Mouse (Mus musculus): Measurements from ENCODE around the gene Lrsam1. TPM values are rescaled to one million over a fixed set of nuclear protein-coding genes. Genes with fewer than 3 reads are reported as not detected.

Gene Lrsam1
- polyA plus RNA-seq, 1 experiment from 2014 or later: 6.8 TPM

DNA sequence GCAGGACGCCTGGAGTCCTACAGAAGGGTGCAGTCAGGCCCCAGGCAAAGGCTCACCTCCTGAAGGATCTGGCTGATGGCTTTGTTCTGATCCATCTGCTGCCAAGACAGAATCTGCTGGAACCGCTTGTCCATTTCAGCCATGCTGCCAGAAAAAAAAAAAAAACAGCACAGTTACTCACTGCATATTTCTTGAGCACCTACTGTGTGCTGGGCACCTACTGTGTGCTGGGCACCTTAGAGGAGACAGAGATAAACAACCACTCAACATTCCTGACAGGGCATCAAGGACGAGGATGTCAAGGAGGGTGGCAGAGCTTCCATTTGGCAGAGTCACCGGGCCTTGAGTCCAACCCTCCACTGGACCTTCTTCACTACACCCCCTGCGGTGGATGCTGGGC lies 22.7 kb downstream of the Lrsam1 start:
- no peaks in the 10 kb centered on the region for H3K4me1 ChIP-seq (ENCODE audit: control insufficient read depth, insufficient read depth, low read length)
- ATAC-seq: no peak
- no peak overlapping the region for H3K4me3 ChIP-seq (ENCODE audit: low read length)
- H3K9ac ChIP-seq (ENCODE audit: low read depth, low read length): no peak overlapping the region
- 90% methylated on average over 5 of the region's 5 CpGs for WGBS
- no peaks in the 10 kb centered on the region for H3K27me3 ChIP-seq (replicated peaks; ENCODE audit: control insufficient read depth, insufficient read depth, low read length)
- no peak overlapping the region for H3K4me2 ChIP-seq (ENCODE audit: low read depth, low read length)
- H3K9me3 ChIP-seq (ENCODE audit: control insufficient read depth, low read length): no peaks in the 10 kb centered on the region
- H3K36me3 ChIP-seq (ENCODE audit: control insufficient read depth, insufficient read depth, low read length): peaks cover 6% of the 10 kb centered on the region
- no peak overlapping the region for H3K27ac ChIP-seq (ENCODE audit: low read length)

DNA sequence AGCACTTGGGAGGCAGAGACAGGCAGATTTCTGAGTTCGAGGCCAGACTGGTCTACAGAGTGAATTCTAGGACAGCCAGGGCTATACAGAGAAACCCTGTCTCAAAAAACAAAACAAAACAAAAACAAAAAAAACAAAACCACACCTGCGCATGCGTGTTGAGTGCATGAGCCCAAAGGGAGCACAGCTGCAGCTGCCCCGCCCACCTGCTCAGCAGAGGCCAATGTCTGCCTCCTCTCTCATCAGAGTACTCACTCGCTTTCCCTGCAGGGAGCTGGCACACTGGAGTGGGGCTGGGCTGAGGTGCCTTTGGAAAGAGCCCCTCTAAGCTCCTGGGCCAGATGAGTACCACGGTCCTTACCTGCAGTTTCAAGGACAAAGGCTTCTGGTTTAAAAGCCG lies 29.7 kb downstream of the Lrsam1 start:
- Histone ChIP-seq H3K4me3 (ENCODE audit: low read length) (no peak overlapping the region), H3K4me1 (ENCODE audit: control insufficient read depth, insufficient read depth, low read length) (0 out of 2 replicates have a peak, but pooled peaks cover 2% of the 10 kb centered on the region), H3K4me2 (ENCODE audit: low read depth, low read length) (no peak overlapping the region), H3K36me3 (ENCODE audit: control insufficient read depth, insufficient read depth, low read length) (no peaks in the 10 kb centered on the region), H3K9ac (ENCODE audit: low read depth, low read length) (no peak overlapping the region), H3K9me3 (ENCODE audit: control insufficient read depth, low read length) (no peaks in the 10 kb centered on the region), H3K27ac (ENCODE audit: low read length) (no peak overlapping the region), H3K27me3 (replicated peaks; ENCODE audit: control insufficient read depth, insufficient read depth, low read length) (no peaks in the 10 kb centered on the region)
- 74% methylated on average over 7 of the region's 7 CpGs for WGBS
- ATAC-seq: no peak

DNA sequence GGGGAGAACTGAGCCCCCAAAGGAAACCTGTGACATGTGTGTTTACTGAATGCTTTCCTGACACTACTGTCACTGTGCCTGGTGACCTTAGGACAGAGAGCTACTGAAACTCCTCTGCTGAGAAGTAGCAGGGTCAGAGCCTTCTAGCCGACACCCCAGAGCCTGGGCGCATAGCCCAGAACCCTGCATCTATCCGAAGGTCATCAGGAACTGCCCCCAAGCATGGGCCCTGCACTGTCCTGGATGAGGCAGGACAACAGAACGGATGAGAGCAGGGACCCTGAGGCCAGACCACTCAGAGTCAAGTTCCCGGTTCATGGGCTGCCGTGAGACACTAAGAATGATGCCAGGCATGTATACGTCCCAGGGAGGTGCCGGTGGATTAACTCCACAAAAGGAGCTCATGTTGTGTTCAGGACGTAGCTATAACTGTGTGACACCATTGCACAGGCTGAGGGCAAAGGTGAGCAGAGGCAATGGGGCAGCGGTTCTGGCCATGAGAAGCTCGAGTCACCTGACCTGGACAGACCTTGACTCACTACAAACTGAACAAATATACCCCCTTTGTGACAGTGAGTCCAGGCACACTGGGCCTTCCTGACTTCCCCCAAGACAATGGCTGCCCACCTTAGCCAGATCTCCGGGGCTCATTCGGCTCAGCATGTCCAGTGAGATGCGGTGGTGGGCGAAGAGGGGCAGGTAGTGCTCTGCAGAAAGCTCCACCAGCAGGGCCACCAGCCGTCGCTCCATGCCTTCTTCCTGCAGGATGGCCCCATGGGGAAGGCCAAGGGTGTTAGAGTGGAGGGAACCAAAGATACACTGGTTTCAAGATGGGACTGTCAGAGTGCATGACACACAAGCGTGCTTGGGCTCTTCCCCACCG lies 32.2 kb downstream of the Lrsam1 start:
- no peak for ATAC-seq
- Histone ChIP-seq H3K4me3 (ENCODE audit: low read length) (no peak overlapping the region), H3K4me2 (ENCODE audit: low read depth, low read length) (no peak overlapping the region), H3K4me1 (ENCODE audit: control insufficient read depth, insufficient read depth, low read length) (0 out of 2 replicates have a peak, but pooled peaks cover 2% of the 10 kb centered on the region), H3K9me3 (ENCODE audit: control insufficient read depth, low read length) (no peaks in the 10 kb centered on the region), H3K27ac (ENCODE audit: low read length) (no peak overlapping the region), H3K36me3 (ENCODE audit: control insufficient read depth, insufficient read depth, low read length) (no peaks in the 10 kb centered on the region), H3K27me3 (replicated peaks; ENCODE audit: control insufficient read depth, insufficient read depth, low read length) (no peaks in the 10 kb centered on the region), H3K9ac (ENCODE audit: low read depth, low read length) (no peak overlapping the region)
- 89% methylated on average over 19 of the region's 19 CpGs for WGBS

DNA sequence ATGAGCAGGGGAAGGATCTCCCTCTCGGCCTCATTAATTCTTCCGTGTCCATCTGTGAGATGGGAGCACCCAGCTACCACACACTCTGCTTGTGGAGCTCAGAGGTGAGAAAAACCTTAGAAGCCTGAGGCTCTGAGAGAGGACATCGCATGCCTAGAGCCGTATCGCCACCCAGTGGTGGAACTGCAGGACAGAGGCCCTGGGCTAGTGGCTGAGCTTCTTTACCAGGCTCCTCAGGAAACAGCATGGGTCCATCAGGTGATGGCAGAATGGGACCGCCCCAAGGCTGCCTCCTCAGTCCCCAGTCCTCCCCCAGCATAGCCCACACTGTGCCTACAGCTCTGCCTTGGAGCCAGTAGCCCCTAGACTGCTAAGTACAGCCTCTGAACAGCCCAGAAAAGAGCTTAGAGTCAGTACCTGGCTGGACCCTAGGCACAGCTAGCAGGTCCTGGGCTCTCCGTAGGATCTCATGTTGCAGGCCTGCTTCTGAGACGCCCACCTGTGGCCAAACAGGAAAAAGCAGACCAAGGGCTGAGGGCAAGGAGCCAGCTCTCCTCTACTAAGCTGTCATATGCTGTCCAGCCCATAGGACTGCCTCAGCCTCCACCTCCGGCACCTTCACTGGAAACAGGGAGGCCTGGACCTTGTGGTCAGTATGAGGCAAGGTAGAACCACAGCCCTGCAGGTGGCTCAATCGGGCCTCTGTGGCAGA lies 33.0 kb downstream of the Lrsam1 start:
- no peak overlapping the region for H3K4me3 ChIP-seq (ENCODE audit: low read length)
- no peak overlapping the region for H3K4me2 ChIP-seq (ENCODE audit: low read depth, low read length)
- no peaks in the 10 kb centered on the region for H3K9me3 ChIP-seq (ENCODE audit: control insufficient read depth, low read length)
- WGBS: 30% methylated on average over 10 of the region's 10 CpGs
- H3K27ac ChIP-seq (ENCODE audit: low read length): no peak overlapping the region
- 0 out of 2 replicates have a peak, but pooled peaks cover 2% of the 10 kb centered on the region for H3K4me1 ChIP-seq (ENCODE audit: control insufficient read depth, insufficient read depth, low read length)
- no peak overlapping the region for H3K9ac ChIP-seq (ENCODE audit: low read depth, low read length)
- H3K36me3 ChIP-seq (ENCODE audit: control insufficient read depth, insufficient read depth, low read length): no peaks in the 10 kb centered on the region
- peak; percentile 62 for ATAC-seq
- no peaks in the 10 kb centered on the region for H3K27me3 ChIP-seq (replicated peaks; ENCODE audit: control insufficient read depth, insufficient read depth, low read length)

DNA sequence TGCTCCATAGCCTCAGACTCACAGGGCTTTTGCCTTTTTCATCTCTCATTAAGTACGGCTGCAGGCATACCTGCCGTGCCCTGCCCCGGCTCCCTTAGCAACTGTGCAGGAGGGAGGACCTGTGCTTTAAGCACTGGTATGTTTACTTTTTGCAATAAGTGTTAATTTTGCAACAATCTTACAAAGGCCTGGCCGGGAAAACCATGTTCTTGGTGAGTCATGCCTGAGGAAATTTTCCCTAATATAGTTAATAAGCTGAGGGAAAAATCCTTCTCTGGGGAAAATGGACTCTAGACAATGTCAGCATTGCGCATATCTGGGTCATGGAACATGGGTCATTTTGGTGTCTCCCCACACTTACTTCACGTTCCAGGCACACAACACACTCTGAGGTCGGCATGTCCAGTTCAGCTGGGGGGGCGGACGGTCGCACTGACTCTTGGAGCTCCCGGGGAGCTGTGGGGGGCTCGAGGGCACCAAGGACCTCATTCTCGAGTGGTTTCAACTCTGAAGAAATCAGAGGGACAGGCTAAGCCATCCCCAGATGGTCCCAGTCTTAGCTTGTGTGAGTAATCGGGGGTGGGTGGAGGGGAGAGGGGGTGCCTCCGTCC lies 33.7 kb downstream of the Lrsam1 start:
- H3K9ac ChIP-seq (ENCODE audit: low read depth, low read length): no peak overlapping the region
- no peaks in the 10 kb centered on the region for H3K27me3 ChIP-seq (replicated peaks; ENCODE audit: control insufficient read depth, insufficient read depth, low read length)
- no peak overlapping the region for H3K27ac ChIP-seq (ENCODE audit: low read length)
- ATAC-seq: no peak
- H3K4me3 ChIP-seq (ENCODE audit: low read length): no peak overlapping the region
- 65% methylated on average over 15 of the region's 15 CpGs for WGBS
- no peaks in the 10 kb centered on the region for H3K36me3 ChIP-seq (ENCODE audit: control insufficient read depth, insufficient read depth, low read length)
- H3K9me3 ChIP-seq (ENCODE audit: control insufficient read depth, low read length): no peaks in the 10 kb centered on the region
- 0 out of 2 replicates have a peak, but pooled peaks cover 2% of the 10 kb centered on the region for H3K4me1 ChIP-seq (ENCODE audit: control insufficient read depth, insufficient read depth, low read length)
- no peak overlapping the region for H3K4me2 ChIP-seq (ENCODE audit: low read depth, low read length)

DNA sequence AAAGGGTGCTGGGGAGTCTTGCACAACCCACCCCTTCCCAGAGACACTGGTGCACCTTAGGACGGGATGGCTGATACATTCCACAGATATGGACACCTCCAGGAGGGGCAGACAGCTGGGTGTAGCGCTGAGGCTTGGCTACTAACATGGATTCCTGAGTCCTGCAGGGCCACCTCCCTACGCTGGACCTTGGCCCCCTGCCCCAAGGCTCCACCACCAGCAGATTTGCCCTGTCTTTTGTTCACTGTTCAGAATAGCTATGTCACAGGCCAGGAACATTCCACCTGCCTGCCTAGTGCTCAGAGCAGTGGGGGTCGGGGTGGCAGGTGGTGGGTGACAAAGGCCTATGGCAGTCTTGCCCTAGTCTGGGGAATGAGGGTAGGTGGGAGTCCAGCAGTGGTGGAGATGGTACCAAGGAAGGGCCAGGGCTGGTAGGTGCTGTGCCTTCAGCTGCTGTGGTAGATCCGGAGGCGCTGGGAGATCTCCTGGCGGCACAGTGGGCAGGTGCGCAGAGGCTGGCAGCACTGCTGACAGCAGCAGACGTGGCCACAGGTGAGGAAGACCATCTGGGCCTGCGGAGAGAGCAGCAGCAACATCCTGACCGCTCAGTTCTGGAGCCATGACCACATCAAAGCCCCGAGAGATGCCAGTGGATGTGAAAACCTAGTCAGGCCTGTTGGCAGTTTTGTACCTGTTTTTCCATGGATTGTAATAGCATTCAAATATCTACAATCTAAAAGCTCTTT lies 34.9 kb downstream of the Lrsam1 start:
- no peaks in the 10 kb centered on the region for H3K36me3 ChIP-seq (ENCODE audit: control insufficient read depth, insufficient read depth, low read length)

DNA sequence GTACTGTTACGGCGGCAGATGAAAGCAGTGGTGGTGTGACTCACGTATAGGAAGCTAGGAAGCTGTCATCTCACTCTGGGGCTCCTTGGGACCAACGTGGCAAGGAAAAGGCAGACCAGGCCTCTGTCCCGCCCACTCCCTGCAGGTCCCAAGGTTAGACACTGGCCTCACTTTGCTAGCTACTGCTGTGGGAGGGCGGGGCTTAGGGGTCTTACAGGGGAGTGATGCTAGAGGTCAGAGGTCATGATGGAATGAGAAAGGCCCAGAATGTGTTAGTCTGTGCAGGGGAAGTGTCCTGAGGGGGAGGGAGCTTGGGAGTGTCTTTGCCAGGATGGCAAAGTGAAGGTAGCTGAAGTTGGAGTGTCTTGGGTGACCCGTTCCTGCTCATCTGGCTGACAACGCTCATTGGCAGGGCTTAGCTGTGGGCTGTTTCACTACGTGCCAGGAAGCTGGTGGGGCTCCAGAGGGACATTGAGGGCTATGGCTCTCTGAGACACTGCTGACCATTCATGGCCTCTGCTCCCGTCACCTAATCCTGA lies 37.0 kb downstream of the Lrsam1 start:
- 80% methylated on average over 10 of the region's 10 CpGs for WGBS
- no peaks in the 10 kb centered on the region for H3K9me3 ChIP-seq (ENCODE audit: control insufficient read depth, low read length)
- H3K9ac ChIP-seq (ENCODE audit: low read depth, low read length): no peak overlapping the region
- H3K4me1 ChIP-seq (ENCODE audit: control insufficient read depth, insufficient read depth, low read length): no peaks in the 10 kb centered on the region
- H3K4me2 ChIP-seq (ENCODE audit: low read depth, low read length): no peak overlapping the region
- no peak for ATAC-seq
- H3K4me3 ChIP-seq (ENCODE audit: low read length): no peak overlapping the region
- 0 out of 2 replicates have a peak, but pooled peaks cover 8% of the 10 kb centered on the region for H3K36me3 ChIP-seq (ENCODE audit: control insufficient read depth, insufficient read depth, low read length)
- no peak overlapping the region for H3K27ac ChIP-seq (ENCODE audit: low read length)
- no peaks in the 10 kb centered on the region for H3K27me3 ChIP-seq (replicated peaks; ENCODE audit: control insufficient read depth, insufficient read depth, low read length)

More for the DNA sequence above, 34.9 kb downstream of the Lrsam1 start:
- Histone ChIP-seq H3K4me3 (ENCODE audit: low read length) (no peak overlapping the region), H3K9ac (ENCODE audit: low read depth, low read length) (no peak overlapping the region), H3K4me1 (ENCODE audit: control insufficient read depth, insufficient read depth, low read length) (no peaks in the 10 kb centered on the region), H3K27me3 (replicated peaks; ENCODE audit: control insufficient read depth, insufficient read depth, low read length) (no peaks in the 10 kb centered on the region), H3K9me3 (ENCODE audit: control insufficient read depth, low read length) (no peaks in the 10 kb centered on the region), H3K4me2 (ENCODE audit: low read depth, low read length) (no peak overlapping the region), H3K27ac (ENCODE audit: low read length) (no peak overlapping the region)
- whole genome bisulfite sequencing: 89% methylated on average over 12 of the region's 12 CpGs
- ATAC-seq: no peak

DNA sequence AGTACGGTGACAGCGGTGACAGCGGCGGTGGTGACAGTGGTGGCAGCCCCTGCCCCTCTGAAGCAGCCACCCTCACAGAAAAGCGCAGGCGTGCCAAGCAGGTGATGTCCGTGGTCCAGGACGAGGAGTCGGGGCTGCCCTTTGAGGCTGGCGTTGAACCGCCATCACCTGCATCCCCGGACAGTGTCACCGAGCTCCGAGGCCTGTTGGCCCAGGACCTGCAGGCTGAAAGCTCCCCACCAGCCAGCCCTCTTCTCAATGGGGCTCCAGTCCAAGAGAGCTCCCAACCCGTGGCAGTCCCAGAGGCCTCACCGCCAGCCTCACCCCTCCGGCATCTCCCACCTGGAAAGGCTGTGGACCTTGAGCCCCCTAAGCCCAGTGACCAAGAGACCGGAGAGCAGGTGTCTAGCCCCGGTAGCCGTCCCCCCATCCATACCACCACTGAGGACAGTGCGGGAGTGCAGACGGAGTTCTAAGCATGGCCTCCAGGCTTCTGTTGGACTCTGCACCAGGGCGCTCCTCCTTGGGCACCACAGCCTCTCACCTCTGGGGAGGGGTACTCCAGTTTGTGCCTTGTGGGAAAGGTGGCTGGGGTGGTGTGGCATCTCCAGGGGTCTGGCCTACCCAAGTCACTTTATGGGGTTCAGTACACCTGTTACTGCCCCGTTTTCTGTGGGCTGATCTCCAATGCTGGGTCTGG lies 37.7 kb downstream of the Lrsam1 start:
- Histone ChIP-seq H3K9me3 (ENCODE audit: control insufficient read depth, low read length) (no peaks in the 10 kb centered on the region), H3K4me1 (ENCODE audit: control insufficient read depth, insufficient read depth, low read length) (no peaks in the 10 kb centered on the region), H3K36me3 (ENCODE audit: control insufficient read depth, insufficient read depth, low read length) (0 out of 2 replicates have a peak, but pooled peaks cover 8% of the 10 kb centered on the region), H3K27ac (ENCODE audit: low read length) (no peak overlapping the region), H3K4me2 (ENCODE audit: low read depth, low read length) (no peak overlapping the region), H3K27me3 (replicated peaks; ENCODE audit: control insufficient read depth, insufficient read depth, low read length) (no peaks in the 10 kb centered on the region), H3K9ac (ENCODE audit: low read depth, low read length) (no peak overlapping the region), H3K4me3 (ENCODE audit: low read length) (no peak overlapping the region)
- 94% methylated on average over 24 of the region's 24 CpGs for WGBS
- no peak for ATAC-seq
